Mouse (Mus musculus) lung, postnatal 0 days (tissue): ENCODE measurements at regions not wholly inside any gene's neighbourhood (a gene's known extent, or its start where the extent isn't known, plus 50 kb on each side); places are given as distances from the start of the nearest gene placed in this dataset.

Experiments
- CTCF ChIP-seq: IDR thresholded peaks from 2 replicates; pipeline ENCODE4 v1.5.1; 2016; ENCODE audit warnings: antibody characterized with exemption, mild to moderate bottlenecking
- EP300 ChIP-seq: IDR thresholded peaks from 2 replicates; pipeline ENCODE4 v1.6.1; 2016; ENCODE audit warnings: antibody characterized with exemption, mild to moderate bottlenecking, control low read depth

GRCm38 (mm10) chr13:31351481-31351880, 204.5 kb upstream of the Foxq1 start:
- TF ChIP-seq EP300 (no peak), CTCF (no peak)
